Mouse (Mus musculus) forebrain, embryonic 12.5 days (tissue): ENCODE measurements around the gene Plpp1. TPM values are rescaled to one million over a fixed set of nuclear protein-coding genes. Genes with fewer than 3 reads are reported as not detected.

Source experiments
- ATAC-seq: fragments of 200-750 bp; cut with Nextera tagmentation; 2 replicates; pipeline ENCODE4 v1.8.0; 2017; ENCODE audit warnings: moderate TSS enrichment; ENCODE audit not compliant: low FRiP score
- H3K27ac ChIP-seq: fragments of 300-500 bp; sonication (generic); 2 replicates; pipeline ENCODE4 v1.5.1; 2016; ENCODE audit warnings: mild to moderate bottlenecking
- H3K27me3 ChIP-seq: fragments of 300-500 bp; sonication (generic); 2 replicates; pipeline ENCODE4 v1.6.1; 2016; ENCODE audit warnings: mild to moderate bottlenecking
- H3K36me3 ChIP-seq: fragments of 300-500 bp; sonication (generic); replicated peaks from 2 replicates; pipeline ENCODE4 v1.6.1; 2016; ENCODE audit warnings: mild to moderate bottlenecking
- H3K4me1 ChIP-seq: fragments of 300-500 bp; sonication (generic); 2 replicates; pipeline ENCODE4 v1.6.1; 2016
- H3K4me2 ChIP-seq: fragments of 300-500 bp; sonication (generic); 2 replicates; pipeline ENCODE4 v1.6.1; 2016; ENCODE audit warnings: mild to moderate bottlenecking, moderate library complexity
- H3K4me3 ChIP-seq: fragments of 300-500 bp; sonication (generic); replicated peaks from 2 replicates; pipeline ENCODE4 v1.5.1; 2016; ENCODE audit warnings: mild to moderate bottlenecking
- H3K9ac ChIP-seq: fragments of 300-500 bp; sonication (generic); 2 replicates; pipeline ENCODE4 v1.6.1; 2016; ENCODE audit warnings: mild to moderate bottlenecking
- H3K9me3 ChIP-seq: fragments of 300-500 bp; sonication (generic); 2 replicates; pipeline ENCODE4 v1.6.1; 2016
- WGBS: fragments of 180-500 bp; shearing (Covaris S2); methylation state at CpG from one replicate; pipeline ENCODE4 v1.1.7; 2016; 5-methylcytosine and 5-hydroxymethylcytosine counted together
- polyA plus RNA-seq: library from polyadenylated mRNA; unstranded; fragments of >200 nt; fragmentation: Nextera tagmentation; extraction: Ambion mirVana; gene quantifications from 2 replicates; pipeline ENCODE4 v1.2.1, GENCODE M21; 2016

Plpp1 gene
- 17.8 and 19.1 TPM in 2 replicates for polyA plus RNA-seq

GRCm38 (mm10) chr13:112800597-112801380 is at the start of gene Plpp1:
TSS of gene Plpp1 (plus strand) at chr13:112800792.
- Histone ChIP-seq H3K4me2 (peak within 1 kb of the TSS; percentile 80), H3K9ac (peak within 1 kb of the TSS; percentile 80), H3K27me3 (no peaks in the 10 kb centered on the region), H3K4me3 (peak within 1 kb of the TSS; percentile 77), H3K4me1 (peaks cover 6% of the 10 kb centered on the region; the same call in 1 of the 2 replicates), H3K27ac (peak within 1 kb of the TSS; percentile 95), H3K9me3 (no peaks in the 10 kb centered on the region), H3K36me3 (0 out of 2 replicates have a peak, but pooled peaks cover 1% of the 10 kb centered on the region)
- WGBS = under 1% methylated on average over 82 of the region's 83 CpGs
- ATAC-seq = peak; percentile 98

- Histone ChIP-seq H3K4me1 (peaks cover 14% of the 10 kb centered on the region), H3K9ac (no peak overlapping the region), H3K4me3 (no peak overlapping the region), H3K4me2 (peak overlapping the region; percentile 1; the same call in 1 of the 2 replicates), H3K27me3 (no peaks in the 10 kb centered on the region), H3K27ac (no peak overlapping the region), H3K9me3 (no peaks in the 10 kb centered on the region), H3K36me3 (no peaks in the 10 kb centered on the region)
- ATAC-seq = peak; percentile 76
- 36% methylated on average over 18 of the region's 18 CpGs for WGBS
These were observed 48.9 kb upstream of the Plpp1 start for GRCm38 (mm10) chr13:112751454-112752308.

- 83% methylated on average over 11 of the region's 11 CpGs for WGBS
- Histone ChIP-seq H3K27ac (no peak overlapping the region), H3K9ac (no peak overlapping the region), H3K4me1 (peaks cover 14% of the 10 kb centered on the region), H3K27me3 (no peaks in the 10 kb centered on the region), H3K4me2 (no peak overlapping the region), H3K9me3 (no peaks in the 10 kb centered on the region), H3K36me3 (no peaks in the 10 kb centered on the region), H3K4me3 (no peak overlapping the region)
- no peak for ATAC-seq
These were observed 48.1 kb upstream of the Plpp1 start for GRCm38 (mm10) chr13:112752309-112752975.

GRCm38 (mm10) chr13:112753522-112753921 is 47.1 kb upstream of the Plpp1 start:
- Histone ChIP-seq H3K36me3 (no peaks in the 10 kb centered on the region), H3K4me3 (no peak overlapping the region), H3K4me1 (peaks cover 14% of the 10 kb centered on the region), H3K9me3 (no peaks in the 10 kb centered on the region), H3K27ac (no peak overlapping the region), H3K27me3 (no peaks in the 10 kb centered on the region), H3K9ac (no peak overlapping the region), H3K4me2 (no peak overlapping the region)
- ATAC-seq = no peak
- 92% methylated on average over 9 of the region's 9 CpGs for WGBS

- Histone ChIP-seq H3K27ac (no peak overlapping the region), H3K36me3 (no peaks in the 10 kb centered on the region), H3K27me3 (no peaks in the 10 kb centered on the region), H3K9me3 (no peaks in the 10 kb centered on the region), H3K4me2 (no peak overlapping the region), H3K9ac (no peak overlapping the region), H3K4me3 (no peak overlapping the region), H3K4me1 (peaks cover 14% of the 10 kb centered on the region)
- no peak for ATAC-seq
- 77% methylated on average over 4 of the region's 4 CpGs for WGBS
These were observed 45.7 kb upstream of the Plpp1 start for GRCm38 (mm10) chr13:112754871-112755270.

- ATAC-seq = no peak
- peaks cover 14% of the 10 kb centered on the region for H3K4me1 ChIP-seq
- H3K4me2 ChIP-seq = no peak overlapping the region
- H3K27me3 ChIP-seq = no peaks in the 10 kb centered on the region
- H3K36me3 ChIP-seq = no peaks in the 10 kb centered on the region
- no peaks in the 10 kb centered on the region for H3K9me3 ChIP-seq
- no peak overlapping the region for H3K27ac ChIP-seq
- H3K9ac ChIP-seq = no peak overlapping the region
- WGBS = 67% methylated on average over 11 of the region's 11 CpGs
- no peak overlapping the region for H3K4me3 ChIP-seq
These were observed 45.0 kb upstream of the Plpp1 start for GRCm38 (mm10) chr13:112755507-112756010.

GRCm38 (mm10) chr13:112757395-112757794 is 43.2 kb upstream of the Plpp1 start:
- Histone ChIP-seq H3K4me1 (peaks cover 5% of the 10 kb centered on the region; the same call in 1 of the 2 replicates), H3K27ac (no peak overlapping the region), H3K27me3 (no peaks in the 10 kb centered on the region), H3K9ac (no peak overlapping the region), H3K36me3 (no peaks in the 10 kb centered on the region), H3K9me3 (no peaks in the 10 kb centered on the region), H3K4me2 (no peak overlapping the region), H3K4me3 (no peak overlapping the region)
- no peak for ATAC-seq
- WGBS = 87% methylated on average over 9 of the region's 9 CpGs

- Histone ChIP-seq H3K4me2 (no peak overlapping the region), H3K9ac (no peak overlapping the region), H3K27me3 (no peaks in the 10 kb centered on the region), H3K9me3 (no peaks in the 10 kb centered on the region), H3K36me3 (no peaks in the 10 kb centered on the region), H3K27ac (no peak overlapping the region), H3K4me1 (peaks cover 5% of the 10 kb centered on the region; the same call in 1 of the 2 replicates), H3K4me3 (no peak overlapping the region)
- no peak for ATAC-seq
- 81% methylated on average over 6 of the region's 6 CpGs for WGBS
These were observed 42.0 kb upstream of the Plpp1 start for GRCm38 (mm10) chr13:112758546-112759090.

GRCm38 (mm10) chr13:112759364-112759763 is 41.2 kb upstream of the Plpp1 start:
- Histone ChIP-seq H3K27me3 (no peaks in the 10 kb centered on the region), H3K4me1 (peaks cover 5% of the 10 kb centered on the region; the same call in 1 of the 2 replicates), H3K36me3 (no peaks in the 10 kb centered on the region), H3K4me2 (no peak overlapping the region), H3K27ac (no peak overlapping the region), H3K9ac (no peak overlapping the region), H3K9me3 (no peaks in the 10 kb centered on the region), H3K4me3 (no peak overlapping the region)
- WGBS = 81% methylated on average over 9 of the region's 9 CpGs
- ATAC-seq = no peak

- H3K9ac ChIP-seq = no peak overlapping the region
- H3K4me3 ChIP-seq = no peak overlapping the region
- no peaks in the 10 kb centered on the region for H3K9me3 ChIP-seq
- H3K27ac ChIP-seq = no peak overlapping the region
- H3K27me3 ChIP-seq = no peaks in the 10 kb centered on the region
- H3K4me2 ChIP-seq = no peak overlapping the region
- peaks cover 5% of the 10 kb centered on the region; the same call in 1 of the 2 replicates for H3K4me1 ChIP-seq
- no peaks in the 10 kb centered on the region for H3K36me3 ChIP-seq
- no peak for ATAC-seq
- WGBS = 84% methylated on average over 15 of the region's 15 CpGs
These were observed 40.6 kb upstream of the Plpp1 start for GRCm38 (mm10) chr13:112759777-112760537.

- no peak for ATAC-seq
- H3K27ac ChIP-seq = no peak overlapping the region
- no peaks in the 10 kb centered on the region for H3K9me3 ChIP-seq
- no peaks in the 10 kb centered on the region for H3K36me3 ChIP-seq
- H3K4me1 ChIP-seq = peaks cover 5% of the 10 kb centered on the region; the same call in 1 of the 2 replicates
- H3K27me3 ChIP-seq = no peaks in the 10 kb centered on the region
- no peak overlapping the region for H3K9ac ChIP-seq
- no peak overlapping the region for H3K4me3 ChIP-seq
- H3K4me2 ChIP-seq = no peak overlapping the region
- WGBS = 56% methylated on average over 1 of the region's 1 CpGs
These were observed 40.1 kb upstream of the Plpp1 start for GRCm38 (mm10) chr13:112760538-112760881.
